Mouse (Mus musculus) lung, postnatal 14 days (tissue): ENCODE measurements around the gene Foxs1.

Experiments used
- DNase-seq: peaks from one replicate; pipeline ENCODE4 v3.0.0; 2021

Foxs1 gene

GRCm38 (mm10) chr2:152928219-152928987 is 4.6 kb downstream of the Foxs1 start:
- no peak for DNase-seq

GRCm38 (mm10) chr2:152927371-152927770 is 5.6 kb downstream of the Foxs1 start:
- no peak for DNase-seq

GRCm38 (mm10) chr2:152926896-152927295 is 6.1 kb downstream of the Foxs1 start:
- no peak for DNase-seq

- DNase-seq: peak; percentile 58
Observed at GRCm38 (mm10) chr2:152925189-152925872, 7.7 kb downstream of the Foxs1 start.

GRCm38 (mm10) chr2:152924543-152924942 is 8.5 kb downstream of the Foxs1 start:
- no peak for DNase-seq

- DNase-seq: no peak
Observed at GRCm38 (mm10) chr2:152924128-152924527, 8.9 kb downstream of the Foxs1 start.

- DNase-seq: no peak
Observed at GRCm38 (mm10) chr2:152923621-152924020, 9.4 kb downstream of the Foxs1 start.

- DNase-seq: no peak
Observed at GRCm38 (mm10) chr2:152922376-152922775, 10.6 kb downstream of the Foxs1 start.

- no peak for DNase-seq
Observed at GRCm38 (mm10) chr2:152917671-152918070, 15.3 kb downstream of the Foxs1 start.

GRCm38 (mm10) chr2:152916111-152916510 is 16.9 kb downstream of the Foxs1 start:
- no peak for DNase-seq

- DNase-seq: no peak
Observed at GRCm38 (mm10) chr2:152915453-152915852, 17.6 kb downstream of the Foxs1 start.

GRCm38 (mm10) chr2:152914310-152915120 is 18.5 kb downstream of the Foxs1 start:
- peak; percentile 85 for DNase-seq

- DNase-seq: no peak
Observed at GRCm38 (mm10) chr2:152913471-152913870, 19.5 kb downstream of the Foxs1 start.

GRCm38 (mm10) chr2:152911432-152911831 is 21.6 kb downstream of the Foxs1 start:
- no peak for DNase-seq

GRCm38 (mm10) chr2:152911031-152911430 is 22.0 kb downstream of the Foxs1 start, which contains the start of gene Mylk2:
Gene Mylk2 (plus strand): TSS chr2:152911352.
- no peak for DNase-seq

- no peak for DNase-seq
Observed at GRCm38 (mm10) chr2:152909848-152910247, 23.2 kb downstream of the Foxs1 start.

GRCm38 (mm10) chr2:152907114-152907943 is 25.7 kb downstream of the Foxs1 start:
- no peak for DNase-seq

- DNase-seq: no peak
Observed at GRCm38 (mm10) chr2:152906274-152907037, 26.6 kb downstream of the Foxs1 start.

- no peak for DNase-seq
Observed at GRCm38 (mm10) chr2:152905036-152905829, 27.8 kb downstream of the Foxs1 start.

- DNase-seq: no peak
Observed at GRCm38 (mm10) chr2:152904127-152904643, 28.8 kb downstream of the Foxs1 start.

GRCm38 (mm10) chr2:152903586-152903985 is 29.4 kb downstream of the Foxs1 start:
- no peak for DNase-seq
